Mouse (Mus musculus) E14TG2a.4 (cell line): Measurements from ENCODE around the gene Vmo1.

ENCODE experiments used
- CTCF ChIP-seq: conservative IDR thresholded peaks from 2 replicates; pipeline ENCODE4 v1.5.1; 2014; ENCODE audit warnings: low read length
- NANOG ChIP-seq: IDR thresholded peaks from 2 replicates; pipeline ENCODE4 v1.6.1; 2014; ENCODE audit warnings: borderline replicate concordance, low read length, mixed read lengths

DNA sequence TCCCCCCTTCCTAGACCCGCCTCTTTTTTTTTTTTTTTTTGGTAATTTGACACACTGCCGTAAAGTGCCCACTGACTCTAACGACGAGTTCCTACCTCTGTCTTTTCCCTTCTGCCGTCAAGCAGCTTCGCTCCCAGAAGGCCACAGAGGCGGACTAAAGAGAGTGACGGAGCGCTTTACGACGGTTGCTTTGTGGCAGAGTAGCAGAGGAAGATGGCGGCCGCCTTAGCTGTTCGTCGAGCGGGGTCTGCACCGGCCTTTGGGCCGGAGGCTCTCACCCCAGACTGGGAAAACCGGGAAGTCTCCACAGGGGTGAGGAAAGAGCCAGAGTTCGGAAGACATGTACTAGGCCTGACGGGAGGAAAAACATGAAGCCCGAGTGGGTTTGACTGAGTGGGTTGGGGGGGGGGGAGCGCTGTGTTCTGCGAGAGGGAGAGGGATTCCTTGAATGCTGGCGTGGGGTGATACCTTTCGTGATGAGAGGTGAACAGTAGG, 10.8 kb upstream of the Vmo1 start, which contains the start of gene Psmb6:
- TF ChIP-seq CTCF, result no peak
- no peak for TF ChIP-seq NANOG
